Mouse (Mus musculus): ENCODE results near the gene Nmnat3.

GRCm38 (mm10) chr9:98401611-98402010, 114.4 kb downstream of the Nmnat3 start:
- no peak for TF ChIP-seq CTCF (IDR thresholded peaks at IDR 0.05; ENCODE audit: borderline replicate concordance, insufficient read depth, low read depth, low read length)
- TF ChIP-seq POLR2A (IDR thresholded peaks at IDR 0.05; ENCODE audit: borderline replicate concordance, insufficient read depth, low read length) = no peak

Measured in cerebellum, adult 2 months (tissue).